Mouse (Mus musculus) liver, adult (tissue): ENCODE data around the gene 2210010C04Rik.
"Not testable (repeated sequence)": the region's sequence is repeated elsewhere in the genome, so short reads cannot be mapped to it uniquely, and the experiment has no call there.

Source experiments
- GATA4 ChIP-seq: IDR thresholded peaks from 2 replicates; pipeline ENCODE4 v1.6.1; 2014; ENCODE audit warnings: mild to moderate bottlenecking, low read length; ENCODE audit not compliant: insufficient replicate concordance

The 2210010C04Rik gene

GRCm38 (mm10) chr6:41044314-41044713 lies 9.0 kb upstream of the 2210010C04Rik start:
- TF ChIP-seq GATA4, result no peak

- no peak for TF ChIP-seq GATA4
Observed at GRCm38 (mm10) chr6:41032802-41033201, 2.5 kb downstream of the 2210010C04Rik start.

GRCm38 (mm10) chr6:41032231-41032630 lies 3.1 kb downstream of the 2210010C04Rik start:
- TF ChIP-seq GATA4, result no peak

GRCm38 (mm10) chr6:41030821-41031220 lies 4.5 kb downstream of the 2210010C04Rik start:
- no peak for TF ChIP-seq GATA4

- TF ChIP-seq GATA4, result no peak
Observed at GRCm38 (mm10) chr6:41027053-41027452, 8.3 kb downstream of the 2210010C04Rik start.

GRCm38 (mm10) chr6:41025873-41026650 lies 9.2 kb downstream of the 2210010C04Rik start:
- TF ChIP-seq GATA4, result no peak

GRCm38 (mm10) chr6:41019140-41019539 lies 16.2 kb downstream of the 2210010C04Rik start:
- TF ChIP-seq GATA4, result no peak

GRCm38 (mm10) chr6:41018629-41019028 lies 16.7 kb downstream of the 2210010C04Rik start:
- TF ChIP-seq GATA4, result no peak

GRCm38 (mm10) chr6:41015065-41015464 lies 20.2 kb downstream of the 2210010C04Rik start:
- no peak for TF ChIP-seq GATA4

- TF ChIP-seq GATA4, result not testable (repeated sequence)
Observed at GRCm38 (mm10) chr6:40999379-40999778, 35.9 kb downstream of the 2210010C04Rik start, which contains the start of gene Gm2663. Gene Gm2663 (minus strand): TSS chr6:40999479.
